Mouse (Mus musculus): ENCODE measurements around the gene Krt17. TPM values are rescaled to one million over a fixed set of nuclear protein-coding genes. Genes with fewer than 3 reads are reported as not detected.

The Krt17 gene
- polyA plus RNA-seq, 2 experiments, result 0.15 to 0.18 TPM

DNA sequence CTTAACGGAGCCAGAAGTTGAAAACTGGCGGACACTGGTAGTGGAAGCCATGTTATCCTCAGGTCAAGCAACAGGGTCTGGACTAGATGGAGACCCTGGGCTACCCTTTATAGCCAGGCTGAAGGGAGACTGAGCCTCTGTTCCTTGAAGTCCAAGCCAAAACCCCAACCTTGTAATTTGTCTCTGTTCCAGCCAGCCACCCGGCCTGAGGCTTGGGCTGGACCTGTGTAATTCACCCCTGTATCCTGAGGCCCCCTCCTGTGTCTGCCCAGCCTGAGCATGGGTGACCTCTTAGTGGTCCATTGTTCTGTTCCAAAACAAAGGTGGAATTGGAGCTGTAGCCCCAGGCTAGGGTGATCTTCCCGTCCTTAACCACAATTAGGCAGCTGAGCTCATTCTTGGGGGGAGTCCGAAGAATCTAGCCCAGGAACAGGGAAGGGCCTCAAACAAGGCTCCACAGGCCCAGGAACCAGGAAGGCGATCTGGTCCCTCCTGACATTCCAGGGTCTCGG is 9.0 kb upstream of the Krt17 start, which contains the start of gene Krt42:
Gene Krt42 (minus strand): TSS at position 51 of the 512 bp plus-strand sequence.
- H3K9me3 ChIP-seq (ENCODE audit: control insufficient read depth, low read length), result no peaks in the 10 kb centered on the region
- no peaks in the 10 kb centered on the region for H3K4me1 ChIP-seq (replicated peaks; ENCODE audit: control insufficient read depth in 2 of 2, insufficient read depth in 2 of 2, low read length in 1 of 2)
- 62% methylated on average over 7 of the region's 7 CpGs for WGBS (ENCODE audit: insufficient replicate concordance)

GRCm38 (mm10) chr11:100262058-100262980 is 1.5 kb upstream of the Krt17 start:
- 20% methylated on average over 13 of the region's 13 CpGs for WGBS (ENCODE audit: insufficient replicate concordance)
- DNase-seq (ENCODE audit: low read depth in 3 of 3, low spot score in 3 of 3), result no peak
- Histone ChIP-seq H3K9me3 (ENCODE audit: control insufficient read depth, low read length) (no peaks in the 10 kb centered on the region), H3K9ac (replicated peaks) (no peak overlapping the region), H3K4me3 (ENCODE audit: insufficient read depth in 1 of 2, low read depth in 2 of 2, low read length in 2 of 2) (no peak overlapping the region), H3K27ac (no peak overlapping the region), H3K36me3 (replicated peaks; ENCODE audit: control insufficient read depth, insufficient read depth, low read depth) (no peaks in the 10 kb centered on the region), H3K27me3 (ENCODE audit: control insufficient read depth, insufficient read depth, low read length) (no peaks in the 10 kb centered on the region), H3K4me1 (replicated peaks; ENCODE audit: control insufficient read depth in 2 of 2, insufficient read depth in 2 of 2, low read length in 1 of 2) (no peaks in the 10 kb centered on the region), H3K4me2 (ENCODE audit: low read depth) (no peak overlapping the region)
- no peak for ATAC-seq (ENCODE audit: insufficient read depth)
- TF ChIP-seq CTCF (IDR thresholded peaks at IDR 0.05; ENCODE audit: low read depth) (no peak), EP300 (IDR thresholded peaks at IDR 0.05; ENCODE audit: low read depth) (no peak)

More for the DNA sequence above, 9.0 kb upstream of the Krt17 start, which contains the start of gene Krt42:
- Histone ChIP-seq H3K36me3 (replicated peaks; ENCODE audit: control insufficient read depth, insufficient read depth, low read depth) (no peaks in the 10 kb centered on the region), H3K4me3 (ENCODE audit: insufficient read depth in 1 of 2, low read depth in 2 of 2, low read length in 2 of 2) (no peak within 1 kb of the TSS), H3K27me3 (ENCODE audit: control insufficient read depth, insufficient read depth, low read length) (no peaks in the 10 kb centered on the region), H3K9ac (replicated peaks) (no peak within 1 kb of the TSS), H3K4me2 (ENCODE audit: low read depth) (no peak within 1 kb of the TSS), H3K27ac (no peak within 1 kb of the TSS)
- no peak for ATAC-seq (ENCODE audit: insufficient read depth)
- TF ChIP-seq CTCF (IDR thresholded peaks at IDR 0.05; ENCODE audit: low read depth) (no peak), EP300 (IDR thresholded peaks at IDR 0.05; ENCODE audit: low read depth) (no peak)
- DNase-seq (ENCODE audit: low read depth in 3 of 3, low spot score in 3 of 3), result no peak

DNA sequence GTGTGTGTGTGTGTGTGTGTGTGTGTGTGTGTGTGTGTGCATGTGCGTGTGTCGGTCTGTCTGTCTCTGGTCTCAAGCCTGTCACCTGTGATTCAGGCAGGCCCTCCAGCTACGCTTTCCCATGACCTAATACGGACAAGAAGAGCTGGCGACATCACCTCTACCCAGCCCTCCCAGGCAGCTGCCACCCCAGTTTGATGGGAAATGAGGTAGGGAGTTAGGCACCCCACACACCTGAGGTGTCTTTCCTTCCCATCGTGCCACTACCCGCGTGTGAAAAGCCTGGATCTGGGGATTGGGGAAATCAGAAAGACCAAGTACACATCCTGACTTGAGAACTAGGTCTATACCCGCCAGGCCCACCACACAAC is 391 bp upstream of the Krt17 start:
- Histone ChIP-seq H3K27ac (no peak overlapping the region), H3K4me2 (ENCODE audit: low read depth) (no peak overlapping the region), H3K4me1 (replicated peaks; ENCODE audit: control insufficient read depth in 2 of 2, insufficient read depth in 2 of 2, low read length in 1 of 2) (no peaks in the 10 kb centered on the region), H3K36me3 (replicated peaks; ENCODE audit: control insufficient read depth, insufficient read depth, low read depth) (no peaks in the 10 kb centered on the region), H3K9me3 (ENCODE audit: control insufficient read depth, low read length) (no peaks in the 10 kb centered on the region), H3K27me3 (ENCODE audit: control insufficient read depth, insufficient read depth, low read length) (no peaks in the 10 kb centered on the region), H3K9ac (replicated peaks) (no peak overlapping the region), H3K4me3 (ENCODE audit: insufficient read depth in 1 of 2, low read depth in 2 of 2, low read length in 2 of 2) (no peak overlapping the region)
- ATAC-seq (ENCODE audit: insufficient read depth) (no peak), DNase-seq (ENCODE audit: low read depth in 3 of 3, low spot score in 3 of 3) (no peak)
- TF ChIP-seq CTCF (IDR thresholded peaks at IDR 0.05; ENCODE audit: low read depth), result no peak
- TF ChIP-seq EP300 (IDR thresholded peaks at IDR 0.05; ENCODE audit: low read depth), result no peak
- 70% methylated on average over 9 of the region's 9 CpGs for WGBS (ENCODE audit: insufficient replicate concordance)

DNA sequence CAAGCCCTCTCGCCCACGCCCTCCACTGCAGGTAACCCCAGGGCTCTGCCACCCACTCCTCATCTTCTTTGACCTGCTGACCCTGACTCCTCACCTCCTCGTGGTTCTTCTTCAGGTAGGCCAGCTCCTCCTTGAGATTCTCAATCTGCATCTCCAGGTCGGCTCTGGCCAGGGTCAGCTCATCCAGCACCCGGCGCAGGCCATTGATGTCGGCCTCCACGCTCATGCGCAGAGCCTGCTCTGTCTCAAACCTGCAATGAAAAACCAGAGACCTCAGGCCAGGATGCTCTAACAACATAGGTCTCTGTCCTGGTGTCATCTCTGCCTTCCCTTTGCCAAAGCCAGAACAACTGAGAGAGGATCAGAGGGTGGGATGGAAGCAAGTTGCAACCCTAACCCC is 1.8 kb downstream of the Krt17 start:
- Histone ChIP-seq H3K27me3 (ENCODE audit: control insufficient read depth, insufficient read depth, low read length) (no peaks in the 10 kb centered on the region), H3K4me3 (ENCODE audit: insufficient read depth in 1 of 2, low read depth in 2 of 2, low read length in 2 of 2) (no peak overlapping the region), H3K4me2 (ENCODE audit: low read depth) (no peak overlapping the region), H3K9me3 (ENCODE audit: control insufficient read depth, low read length) (no peaks in the 10 kb centered on the region), H3K9ac (replicated peaks) (no peak overlapping the region), H3K36me3 (replicated peaks; ENCODE audit: control insufficient read depth, insufficient read depth, low read depth) (no peaks in the 10 kb centered on the region), H3K27ac (no peak overlapping the region), H3K4me1 (replicated peaks; ENCODE audit: control insufficient read depth in 2 of 2, insufficient read depth in 2 of 2, low read length in 1 of 2) (no peaks in the 10 kb centered on the region)
- no peak for DNase-seq (ENCODE audit: low read depth in 3 of 3, low spot score in 3 of 3)
- no peak for ATAC-seq (ENCODE audit: insufficient read depth)
- whole genome bisulfite sequencing (ENCODE audit: insufficient replicate concordance), result 74% methylated on average over 9 of the region's 9 CpGs
- TF ChIP-seq EP300 (IDR thresholded peaks at IDR 0.05; ENCODE audit: low read depth) (no peak), CTCF (IDR thresholded peaks at IDR 0.05; ENCODE audit: low read depth) (no peak)

DNA sequence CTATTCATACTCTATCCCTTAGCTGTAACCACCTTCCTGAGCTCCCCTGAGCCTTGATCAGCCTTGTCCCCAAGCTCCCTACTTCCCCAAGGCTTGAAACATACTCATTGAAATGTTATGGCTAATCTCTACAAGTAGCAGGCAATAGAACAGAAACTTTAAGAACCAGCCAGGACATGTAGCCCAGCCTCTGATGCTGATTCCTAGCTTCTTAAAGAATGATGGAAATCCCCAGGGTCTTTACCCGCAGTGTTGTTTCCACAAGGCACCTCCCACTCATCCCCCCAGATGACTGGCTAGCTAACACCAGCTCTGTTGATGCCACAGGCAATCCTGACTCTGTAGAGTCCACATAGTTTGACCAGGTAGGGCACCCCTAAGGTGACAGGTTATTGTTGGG is 2.9 kb downstream of the Krt17 start:
- DNase-seq (ENCODE audit: low read depth in 3 of 3, low spot score in 3 of 3) (no peak), ATAC-seq (ENCODE audit: insufficient read depth) (no peak)
- Histone ChIP-seq H3K27me3 (ENCODE audit: control insufficient read depth, insufficient read depth, low read length) (no peaks in the 10 kb centered on the region), H3K4me3 (ENCODE audit: insufficient read depth in 1 of 2, low read depth in 2 of 2, low read length in 2 of 2) (no peak overlapping the region), H3K9ac (replicated peaks) (no peak overlapping the region), H3K27ac (no peak overlapping the region), H3K4me2 (ENCODE audit: low read depth) (no peak overlapping the region), H3K9me3 (ENCODE audit: control insufficient read depth, low read length) (no peaks in the 10 kb centered on the region), H3K4me1 (replicated peaks; ENCODE audit: control insufficient read depth in 2 of 2, insufficient read depth in 2 of 2, low read length in 1 of 2) (no peaks in the 10 kb centered on the region), H3K36me3 (replicated peaks; ENCODE audit: control insufficient read depth, insufficient read depth, low read depth) (no peaks in the 10 kb centered on the region)
- TF ChIP-seq EP300 (IDR thresholded peaks at IDR 0.05; ENCODE audit: low read depth) (no peak), CTCF (IDR thresholded peaks at IDR 0.05; ENCODE audit: low read depth) (no peak)
- WGBS (ENCODE audit: insufficient replicate concordance), result 81% methylated on average over 1 of the region's 1 CpGs
